Comparison of ENCODE assay signal across 9 mouse cellular contexts in genomic region chr5:75933521-75934044, GRCm38 (mm10). TPM values are rescaled to one million over a fixed set of nuclear protein-coding genes. Genes with fewer than 3 reads are reported as not detected.
DNase-seq lines count a peak whose midpoint lies in the region; ATAC-seq lines count a peak whose summit lies in the region.
"Had no signal": no experiment of that assay in that cellular context is flagged by ENCODE, and none has a peak within 500 bp of the region (broad histone marks: within the 10 kb centered on the region; RNA-seq: fewer than 3 reads in every experiment).

No protein-coding gene starts in this region.

- intact Hi-C loops in left cerebral cortex, postnatal 25 days (cut with DNase I), result no loop called here

- no peaks in the 10 kb centered on the region for H3K27me3 ChIP-seq in heart, embryonic 10.5 days (ENCODE audit: insufficient read depth, poor library complexity, severe bottlenecking)
- no peaks in the 10 kb centered on the region for H3K27me3 ChIP-seq in heart, embryonic 14.5 days (ENCODE audit: control insufficient read depth, insufficient read depth, low read length)

- WGBS in heart, embryonic 10.5 days, result 69% methylated on average over 20 of the region's 20 CpGs
- 56% methylated on average over 20 of the region's 20 CpGs for WGBS in heart, embryonic 14.5 days

- peaks cover 7% of the 10 kb centered on the region; the same call in 1 of the 2 replicates for H3K36me3 ChIP-seq in heart, embryonic 10.5 days
- H3K36me3 ChIP-seq in heart, embryonic 14.5 days (ENCODE audit: control insufficient read depth, insufficient read depth, low read length), result peaks cover 11% of the 10 kb centered on the region; the same call in 1 of the 2 replicates

- peak; percentile 74 for ATAC-seq in heart, embryonic 14.5 days (ENCODE audit: insufficient number of reproducible peaks, insufficient read depth, low FRiP score, low read depth)

- 0 out of 2 replicates have a peak overlapping the region, but pooled peaks have one; percentile 30 for H3K9ac ChIP-seq in heart, embryonic 14.5 days (ENCODE audit: low read length)

- DNase-seq in heart, adult 11 months, result peak; percentile 99
- DNase-seq in heart, embryonic 10.5 days (ENCODE audit: low spot score), result no peak
- DNase-seq in adrenal gland, postnatal 36 days, result peak; percentile 70 to 78
- DNase-seq in left cerebral cortex, postnatal 25 days (ENCODE audit: low spot score in 2 of 2), result peak; percentile 12 to 55
- peak; percentile 56 to 67 for DNase-seq in monocyte, adult 2 months (ENCODE audit: low read depth in 1 of 2, low spot score in 2 of 2)
- peak; percentile 41 for DNase-seq in thymus, postnatal 4 days
- DNase-seq in Muller cell, postnatal 12 days (ENCODE audit: inconsistent ontology term), result no peak

- H3K4me3 ChIP-seq in heart, embryonic 10.5 days, result no peak overlapping the region
- no peak overlapping the region for H3K4me3 ChIP-seq in heart, embryonic 14.5 days (ENCODE audit: control insufficient read depth in 1 of 2, insufficient read depth in 1 of 2, low read depth in 1 of 2, low read length in 2 of 2)
- H3K4me3 ChIP-seq: erythroblast, embryonic 14.5 days had no signal

- no peaks in the 10 kb centered on the region for H3K9me3 ChIP-seq in heart, embryonic 10.5 days
- H3K9me3 ChIP-seq in heart, embryonic 14.5 days (ENCODE audit: control insufficient read depth, low read length), result no peaks in the 10 kb centered on the region

- H3K4me1 ChIP-seq in heart, embryonic 10.5 days, result peaks cover 47% of the 10 kb centered on the region
- peaks cover 17 to 34% of the 10 kb centered on the region in 2 experiments for H3K4me1 ChIP-seq in heart, embryonic 14.5 days (ENCODE audit: control insufficient read depth in 2 of 2, insufficient read depth in 2 of 2, low read length in 2 of 2)

- H3K27ac ChIP-seq in heart, embryonic 10.5 days, result no peak overlapping the region
- peak overlapping the region; percentile 72 to 75 for H3K27ac ChIP-seq in heart, embryonic 14.5 days (replicated peaks in 1 of 2; ENCODE audit: control insufficient read depth in 1 of 2, insufficient read depth in 1 of 2, low read depth in 2 of 2, low read length in 2 of 2)

- H3K4me2 ChIP-seq in heart, embryonic 14.5 days (ENCODE audit: low read length), result peak overlapping the region; percentile 39

RNA-seq across cellular contexts. Expression of gene Kdr, which starts 44.7 kb away (rescaled TPM):
- 36.7 and 48.1 TPM in 2 replicates for polyA plus RNA-seq in heart, embryonic 10.5 days (2016; fragmentation: Nextera tagmentation; extraction: Ambion mirVana)
- total RNA-seq in adrenal gland, postnatal 36 days (2021), result 100 to 1,000 TPM in 1 of 2 experiments, 10 to 100 TPM in 1; 65.4 to 116 TPM
- polyA plus RNA-seq in heart, embryonic 14.5 days (2014; fragmentation: Nextera tagmentation; extraction: Ambion mirVana), result 44.3 and 44.5 TPM in 2 replicates
- total RNA-seq in left cerebral cortex, postnatal 25 days (2021), result 10 to 100 TPM; 10.2 to 10.5 TPM

Comparison
In these comparisons a context has a peak if more than half of its experiments do, and no peak if none do; other contexts are left out.
1. DNase-seq: peak in heart, adult 11 months (single experiment), adrenal gland, postnatal 36 days (2 of 2), left cerebral cortex, postnatal 25 days (2 of 2), monocyte, adult 2 months (2 of 2) and thymus, postnatal 4 days (single experiment); none in heart, embryonic 10.5 days (single experiment) and Muller cell, postnatal 12 days (single experiment).
2. RNA of gene Kdr, which starts 44.7 kb away (total RNA-seq): 65.4 to 116 TPM in adrenal gland, postnatal 36 days; 10.2 to 10.5 TPM in left cerebral cortex, postnatal 25 days; every median in the first group is over 4 times any median in the second.